Mouse (Mus musculus): ENCODE measurements around the gene Ccdc127.

The Ccdc127 gene

GRCm38 (mm10) chr13:74390371-74390990 lies 40.4 kb downstream of the Ccdc127 start, which contains the start of gene Zfp72:
Gene Zfp72 (minus strand): TSS chr13:74390836.
- DNase-seq, result peak; percentile 75

- DNase-seq, result no peak
Measured at GRCm38 (mm10) chr13:74391156-74391555, 41.0 kb downstream of the Ccdc127 start.

- no peak for DNase-seq
Measured at GRCm38 (mm10) chr13:74399298-74399839, 49.3 kb downstream of the Ccdc127 start, which contains the start of gene Ftl1-ps1. Gene Ftl1-ps1 (plus strand): TSS chr13:74399694.

All from cerebellum, adult 9-11 months (tissue).